Mouse (Mus musculus) adrenal gland, postnatal 25 days (tissue): ENCODE measurements at regions not wholly inside any gene's neighbourhood (a gene's known extent, or its start where the extent isn't known, plus 50 kb on each side); places are given as distances from the start of the nearest gene placed in this dataset.
"Not testable (repeated sequence)": the region's sequence is repeated elsewhere in the genome, so short reads cannot be mapped to it uniquely, and the experiment has no call there.

Experiments used
- DNase-seq: peaks from one replicate; pipeline ENCODE4 v3.0.0; 2021; ENCODE audit warnings: mixed read lengths

- DNase-seq: no peak
These were observed 50.3 kb upstream of the Arl4c start for GRCm38 (mm10) chr1:88752332-88752731.

- DNase-seq: peak; percentile 58
These were observed 54.6 kb upstream of the Arl4c start for GRCm38 (mm10) chr1:88756658-88757057.

- no peak for DNase-seq
These were observed 55.1 kb upstream of the Arl4c start for GRCm38 (mm10) chr1:88757162-88757561.

GRCm38 (mm10) chr1:88757746-88758145 lies 55.7 kb upstream of the Arl4c start:
- no peak for DNase-seq

- DNase-seq: no peak
These were observed 58.6 kb upstream of the Arl4c start for GRCm38 (mm10) chr1:88760643-88761042.

GRCm38 (mm10) chr1:88761121-88761520 lies 59.1 kb upstream of the Arl4c start:
- DNase-seq: no peak

GRCm38 (mm10) chr1:88763725-88764364 lies 61.8 kb upstream of the Arl4c start:
- no peak for DNase-seq

GRCm38 (mm10) chr1:88764478-88764877 lies 62.5 kb upstream of the Arl4c start:
- no peak for DNase-seq

- DNase-seq: no peak
These were observed 75.0 kb upstream of the Arl4c start for GRCm38 (mm10) chr1:88777009-88777408.

- no peak for DNase-seq
These were observed 78.2 kb upstream of the Arl4c start for GRCm38 (mm10) chr1:88780262-88780661.

- DNase-seq: no peak
These were observed 81.1 kb upstream of the Arl4c start for GRCm38 (mm10) chr1:88783083-88783482.

- DNase-seq: no peak
These were observed 83.0 kb upstream of the Arl4c start for GRCm38 (mm10) chr1:88784866-88785620.

- DNase-seq: no peak
These were observed 84.0 kb upstream of the Arl4c start for GRCm38 (mm10) chr1:88786066-88786465.

- DNase-seq: no peak
These were observed 88.7 kb upstream of the Arl4c start for GRCm38 (mm10) chr1:88790674-88791073.

GRCm38 (mm10) chr1:88794926-88795325 lies 92.9 kb upstream of the Arl4c start:
- DNase-seq: no peak

GRCm38 (mm10) chr1:88798473-88798872 lies 96.5 kb upstream of the Arl4c start:
- DNase-seq: no peak

- no peak for DNase-seq
These were observed 96.9 kb upstream of the Arl4c start for GRCm38 (mm10) chr1:88798874-88799273.

GRCm38 (mm10) chr1:88799343-88799742 lies 97.3 kb upstream of the Arl4c start:
- DNase-seq: no peak

GRCm38 (mm10) chr1:88799789-88800188 lies 97.8 kb upstream of the Arl4c start:
- DNase-seq: no peak

- no peak for DNase-seq
These were observed 98.4 kb upstream of the Arl4c start for GRCm38 (mm10) chr1:88800411-88800810.

GRCm38 (mm10) chr1:88801151-88801550 lies 99.1 kb upstream of the Arl4c start:
- not testable (repeated sequence) for DNase-seq

- peak; percentile 59 for DNase-seq
These were observed 104.9 kb upstream of the Arl4c start for GRCm38 (mm10) chr1:88806960-88807359.

GRCm38 (mm10) chr1:88807901-88808300 lies 105.9 kb upstream of the Arl4c start:
- no peak for DNase-seq

- DNase-seq: no peak
These were observed 106.5 kb upstream of the Arl4c start for GRCm38 (mm10) chr1:88808508-88808907.
